Mouse (Mus musculus): ENCODE measurements around the gene Slc22a2.
A peak's percentile ranks its signal among the peaks of the same experiment; 100 is the strongest.
"Not testable (repeated sequence)": the region's sequence is repeated elsewhere in the genome, so short reads cannot be mapped to it uniquely, and the experiment has no call there.

Gene Slc22a2

GRCm38 (mm10) chr17:12583991-12584390 lies at the start of gene Slc22a2:
Slc22a2 (plus strand) TSS chr17:12584132.
- DNase-seq = no peak

DNA sequence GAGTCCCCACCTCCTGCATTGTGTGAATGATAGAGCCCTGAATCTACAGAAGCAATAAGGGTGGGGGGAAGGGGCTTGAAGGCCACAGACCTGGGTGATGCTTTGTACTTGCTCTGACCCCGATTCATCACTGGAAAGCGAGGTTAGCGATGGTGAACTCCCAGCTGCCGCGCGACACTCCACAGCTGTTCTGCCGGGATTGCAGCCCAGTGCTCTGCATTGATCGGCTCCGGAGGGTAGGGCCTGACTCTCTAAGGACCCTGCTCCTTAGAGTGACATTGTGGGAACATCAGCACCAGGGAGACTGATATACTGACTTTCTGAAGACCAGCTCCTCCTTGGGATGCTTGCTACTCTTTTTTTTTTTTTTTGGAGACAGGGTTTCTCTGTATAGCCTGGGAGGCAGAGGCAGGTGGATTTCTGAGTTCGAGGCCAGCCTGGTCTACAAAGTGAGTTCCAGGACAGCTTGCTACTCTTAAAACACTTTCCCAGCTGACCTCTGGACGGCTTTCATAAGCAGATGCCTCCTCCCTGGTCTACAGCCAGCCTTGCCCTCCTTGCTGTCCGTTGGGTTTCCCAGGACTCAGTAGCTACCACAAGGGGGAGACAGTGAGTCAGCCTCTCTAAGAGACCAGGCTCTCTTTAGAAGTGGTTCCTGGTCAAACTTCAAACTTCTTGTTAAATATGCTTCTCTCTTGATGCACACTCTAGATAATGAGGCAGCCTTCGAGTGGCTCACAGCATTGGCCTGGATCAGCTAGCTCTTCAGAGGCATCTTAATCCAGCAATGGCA lies 49.4 kb upstream of the Slc22a2 start:
- DNase-seq = peak; percentile 83 to 88

DNA sequence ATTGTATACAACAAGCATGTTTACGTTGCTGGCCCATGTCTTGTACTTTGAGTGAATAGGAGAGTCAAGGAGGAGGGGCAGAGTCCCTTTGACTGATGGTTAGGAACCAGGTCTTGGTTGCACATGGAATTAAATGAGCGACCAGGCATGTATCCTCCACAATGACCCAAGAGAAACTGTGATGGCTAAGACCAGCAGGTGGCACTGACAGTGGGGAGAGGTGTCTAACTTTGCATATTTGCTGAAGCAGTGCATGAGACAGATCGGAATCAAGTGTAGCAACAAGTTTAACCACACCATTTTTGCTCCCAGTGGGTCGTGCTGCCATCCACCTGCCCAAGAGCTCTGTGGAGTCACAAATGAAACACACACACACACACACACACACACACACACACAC lies 21.7 kb upstream of the Slc22a2 start:
- no peak for DNase-seq

DNA sequence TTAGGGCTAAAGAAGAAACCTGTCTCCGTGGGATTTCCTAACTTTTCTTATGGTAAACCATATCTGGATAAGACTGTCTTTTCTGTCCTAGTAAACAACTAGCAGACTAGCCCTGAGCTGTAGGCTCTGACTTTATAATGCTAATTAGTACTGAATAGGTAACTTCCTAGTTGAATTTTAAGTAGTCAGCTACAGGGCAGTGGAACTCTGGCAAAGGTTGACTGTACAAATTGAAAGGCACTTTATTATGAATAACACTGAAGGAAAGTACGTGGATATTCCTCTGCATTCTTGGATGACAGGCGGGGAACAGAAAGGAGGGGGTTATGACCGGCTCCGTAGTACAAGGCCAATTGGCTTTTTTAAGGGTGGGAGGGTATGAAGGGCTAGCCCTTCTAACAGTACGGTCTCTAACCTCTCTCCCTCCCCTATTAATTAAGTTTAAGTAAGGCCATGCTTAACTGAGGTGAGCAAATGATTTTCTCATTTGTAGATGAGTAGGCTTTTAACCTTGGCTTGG lies 19.4 kb upstream of the Slc22a2 start:
- DNase-seq = not testable (repeated sequence)

- no peak for DNase-seq
These were observed 18.5 kb upstream of the Slc22a2 start for GRCm38 (mm10) chr17:12565443-12565842.

- no peak for DNase-seq
These were observed 12.6 kb upstream of the Slc22a2 start for GRCm38 (mm10) chr17:12571316-12571715.

GRCm38 (mm10) chr17:12571924-12572463 lies 11.9 kb upstream of the Slc22a2 start:
- no peak for DNase-seq

DNA sequence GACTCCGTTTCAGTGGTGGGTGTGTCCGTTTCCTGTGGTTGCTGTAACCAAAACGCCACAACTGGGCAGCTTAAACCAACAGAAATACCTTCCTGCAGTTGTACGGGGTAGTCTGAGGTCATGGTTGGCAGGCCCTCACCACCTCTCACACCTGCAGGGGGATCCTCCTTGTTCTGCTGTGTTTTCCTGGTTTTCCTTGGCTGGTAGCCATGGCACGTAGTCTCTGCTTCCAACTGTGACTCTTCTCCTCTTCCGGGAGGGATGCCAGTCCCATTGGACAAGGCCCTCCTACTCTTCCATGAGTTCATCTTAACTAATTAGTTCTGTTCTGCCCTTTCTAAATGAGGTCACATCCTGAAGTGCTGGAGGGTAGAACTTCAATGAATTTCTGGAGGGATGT lies 8.5 kb upstream of the Slc22a2 start:
- peak; percentile 43 to 57 for DNase-seq

GRCm38 (mm10) chr17:12577096-12577495 lies 6.8 kb upstream of the Slc22a2 start:
- no peak for DNase-seq

DNA sequence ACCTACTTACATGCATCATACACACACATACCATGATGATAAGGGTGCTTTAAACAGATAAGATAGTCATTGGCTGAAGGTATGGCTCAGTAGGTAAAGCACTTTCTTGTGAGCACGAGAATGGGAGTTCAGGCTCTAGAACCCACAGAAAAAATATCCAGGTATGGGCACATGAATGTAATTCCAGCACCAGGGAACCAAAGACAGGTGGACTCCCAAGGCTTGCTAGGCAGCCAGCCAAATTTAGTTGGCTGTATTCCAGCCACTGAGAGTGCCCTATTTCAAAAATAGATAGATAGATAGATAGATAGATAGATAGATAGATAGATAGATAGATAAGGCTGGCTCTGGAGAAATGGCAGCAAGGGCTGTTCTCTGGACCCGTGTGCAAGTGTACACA lies 1.4 kb downstream of the Slc22a2 start:
- peak; percentile 48 to 50 for DNase-seq

DNA sequence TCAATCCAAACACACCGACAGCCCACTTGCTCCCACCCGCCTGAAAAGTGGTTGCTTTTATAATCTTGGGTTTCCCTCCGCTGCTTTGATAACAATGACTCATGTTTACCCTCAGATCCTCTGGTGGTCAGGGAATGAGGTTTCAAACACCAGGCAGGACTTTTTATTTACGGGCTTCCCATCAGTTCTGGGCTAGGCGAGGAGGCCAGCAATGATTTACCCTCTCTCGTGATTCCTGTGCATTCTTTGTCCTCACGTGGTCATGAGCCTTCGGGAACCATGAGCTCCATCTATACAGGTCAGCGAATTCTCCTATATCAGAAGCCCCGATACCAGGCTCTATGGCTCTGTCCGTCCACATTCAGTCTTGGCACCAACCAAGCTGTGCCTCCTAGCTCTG lies 3.0 kb downstream of the Slc22a2 start:
- DNase-seq = no peak

DNA sequence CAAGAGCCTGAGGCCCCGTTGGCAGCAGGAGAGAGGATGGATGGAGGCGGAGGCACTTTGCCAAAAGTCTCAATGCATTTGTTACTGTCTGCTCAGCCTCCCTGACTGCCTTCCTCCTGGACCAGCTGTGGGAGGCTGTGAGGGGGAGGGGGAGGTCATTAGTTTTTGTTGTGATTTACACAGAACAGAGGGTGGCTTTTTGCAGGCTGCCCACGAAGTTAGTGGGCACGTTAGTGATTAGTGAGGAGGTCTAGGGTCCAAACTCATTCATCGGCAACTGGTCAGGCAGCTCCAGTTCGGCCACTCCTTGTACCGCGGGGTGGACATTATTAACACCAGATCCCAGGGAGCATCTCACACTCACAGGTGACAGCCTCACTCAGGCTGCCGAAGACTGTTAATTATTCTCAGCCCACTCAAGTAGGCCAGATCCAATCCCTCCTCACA lies 4.9 kb downstream of the Slc22a2 start:
- peak; percentile 58 to 67 for DNase-seq

DNA sequence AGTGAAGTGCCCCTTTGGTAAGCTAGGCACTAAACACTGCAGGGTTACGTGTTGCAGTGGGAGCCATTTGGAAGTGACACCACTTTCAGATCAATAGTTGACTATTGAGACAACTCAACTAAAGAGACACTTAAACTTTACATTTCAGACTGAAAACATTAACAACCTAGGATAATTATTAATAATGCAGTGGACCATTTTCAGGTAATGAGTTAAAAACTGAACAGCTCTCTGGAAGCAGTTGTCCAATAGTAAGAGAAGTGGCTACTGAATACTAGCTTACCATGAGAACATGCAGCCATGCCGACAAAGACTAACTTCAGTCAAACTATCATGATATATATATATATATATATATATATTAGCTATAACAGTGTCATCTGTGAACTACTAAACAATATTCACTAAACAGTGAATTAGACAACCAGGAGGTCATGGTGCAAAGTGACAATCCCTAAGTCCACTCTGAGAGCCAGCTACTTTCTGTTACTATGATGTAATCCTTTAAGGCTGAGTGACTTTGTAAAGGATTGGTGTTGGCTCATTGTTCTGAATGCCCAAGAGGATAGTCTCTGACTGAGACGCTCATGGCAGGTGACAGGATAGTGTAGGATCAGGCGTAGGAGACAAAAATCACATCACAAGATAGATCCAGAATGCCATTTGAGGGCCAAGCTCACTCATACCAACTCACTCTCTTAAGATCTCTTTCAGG lies 7.1 kb downstream of the Slc22a2 start:
- DNase-seq = no peak

DNA sequence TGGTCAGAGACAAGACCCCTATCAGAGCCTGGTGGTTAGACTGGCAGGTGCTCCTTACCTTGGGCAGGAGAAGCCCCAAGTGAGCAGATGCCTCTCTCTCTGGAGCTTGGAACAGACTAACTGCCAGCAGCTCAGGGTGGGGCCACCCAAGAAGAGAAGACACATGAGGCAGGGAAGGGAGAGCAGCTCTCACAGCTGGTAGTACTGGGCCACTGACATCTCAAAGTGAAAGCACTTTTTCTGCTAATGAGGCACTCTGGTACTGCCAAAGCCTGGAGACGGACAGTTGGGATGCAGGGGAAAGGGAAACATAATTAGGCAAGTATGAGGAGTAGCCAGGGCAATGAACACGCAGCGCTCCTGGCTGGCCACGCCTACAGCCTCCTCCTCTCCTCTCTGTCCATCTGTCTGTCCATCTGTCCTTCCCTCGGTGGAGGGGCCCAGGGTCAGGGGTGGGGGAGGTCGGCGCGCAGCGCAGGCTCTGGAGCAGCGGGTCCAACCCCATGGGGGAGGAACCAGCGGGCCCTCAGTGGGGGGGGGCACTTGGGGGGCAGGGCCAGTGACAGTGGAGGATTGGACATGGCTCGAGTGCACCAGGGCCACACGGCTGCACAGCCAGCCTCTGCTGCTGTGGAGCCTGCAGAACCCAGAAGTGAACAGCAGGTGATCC lies 12.0 kb downstream of the Slc22a2 start:
- peak; percentile 64 to 69 for DNase-seq

- no peak for DNase-seq
These were observed 22.7 kb downstream of the Slc22a2 start for GRCm38 (mm10) chr17:12606634-12607033.

GRCm38 (mm10) chr17:12607202-12607601 lies 23.3 kb downstream of the Slc22a2 start:
- no peak for DNase-seq

DNA sequence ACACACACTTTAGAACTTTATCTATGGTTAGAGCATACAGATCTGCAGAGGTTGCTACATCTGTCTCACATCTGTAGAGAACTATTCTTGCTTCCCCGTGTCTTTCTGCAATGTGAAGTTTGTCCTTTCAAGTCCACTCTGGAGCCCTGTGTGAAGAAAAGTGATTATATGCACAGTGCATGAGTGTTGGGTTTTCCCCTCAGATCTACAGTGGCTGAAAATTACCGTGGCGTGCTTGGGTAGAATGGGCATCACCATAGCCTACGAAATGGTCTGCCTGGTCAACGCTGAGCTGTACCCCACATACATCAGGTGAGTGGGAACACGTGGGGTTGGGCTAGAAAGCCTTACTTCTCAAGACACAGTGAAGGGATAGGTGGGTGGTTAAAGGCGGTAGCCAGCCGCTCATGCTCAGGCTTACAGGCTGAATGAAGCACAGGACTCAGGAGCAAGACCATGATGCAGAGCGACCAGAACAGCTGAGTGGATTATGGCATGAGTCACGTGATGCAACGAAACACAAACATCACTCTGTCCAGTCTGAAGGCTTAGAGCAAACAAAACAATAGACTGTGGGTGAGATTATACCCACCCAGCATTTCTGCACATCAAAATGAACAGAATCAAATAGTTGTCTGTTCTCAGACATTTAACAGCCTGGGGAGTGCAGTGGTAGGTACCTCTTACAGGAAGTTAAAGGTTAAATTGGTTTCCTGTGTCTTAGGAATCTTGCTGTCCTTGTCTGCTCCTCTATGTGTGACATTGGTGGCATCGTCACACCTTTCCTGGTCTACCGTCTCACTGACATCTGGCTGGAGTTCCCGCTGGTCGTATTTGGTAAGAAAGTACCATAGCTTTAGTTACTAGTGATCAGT lies 30.8 kb downstream of the Slc22a2 start:
- no peak for DNase-seq

GRCm38 (mm10) chr17:12615429-12615828 lies 31.5 kb downstream of the Slc22a2 start:
- DNase-seq = no peak

DNA sequence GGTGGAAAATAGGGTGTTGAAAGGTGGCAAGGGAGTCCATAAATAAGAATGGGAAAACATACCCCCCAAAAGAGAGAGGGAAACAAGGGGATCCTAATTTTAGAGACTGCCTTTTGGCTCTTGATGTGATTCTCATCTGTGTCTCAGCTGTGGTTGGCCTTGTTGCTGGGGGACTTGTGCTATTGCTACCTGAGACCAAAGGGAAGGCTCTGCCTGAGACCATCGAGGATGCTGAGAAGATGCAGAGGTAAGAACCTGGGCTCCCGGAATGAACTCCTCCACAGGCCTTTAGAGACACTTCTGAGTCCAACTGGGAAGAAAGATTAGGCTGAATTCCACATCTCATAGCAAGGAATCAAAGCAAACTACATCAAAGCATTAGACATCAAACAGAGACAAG lies 35.7 kb downstream of the Slc22a2 start:
- no peak for DNase-seq

DNA sequence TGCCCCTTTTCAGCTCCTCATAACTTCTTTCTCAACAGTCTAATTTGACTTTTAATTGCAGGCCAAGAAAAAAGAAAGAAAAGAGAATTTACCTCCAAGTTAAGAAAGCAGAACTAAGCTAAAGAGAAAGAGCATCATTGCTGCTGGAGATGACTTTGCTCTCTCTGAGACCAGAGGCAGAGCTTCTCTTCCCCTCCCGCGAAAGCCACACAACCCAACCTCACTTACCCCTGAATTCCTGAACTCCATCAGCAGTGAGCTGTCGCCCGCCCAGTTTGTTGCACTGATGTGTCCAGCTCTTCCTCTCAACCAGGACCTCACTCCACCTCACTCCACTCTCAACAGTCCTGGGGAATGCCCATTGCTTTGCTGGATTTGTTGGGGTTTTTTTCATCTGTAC lies 44.1 kb downstream of the Slc22a2 start:
- DNase-seq = no peak

DNA sequence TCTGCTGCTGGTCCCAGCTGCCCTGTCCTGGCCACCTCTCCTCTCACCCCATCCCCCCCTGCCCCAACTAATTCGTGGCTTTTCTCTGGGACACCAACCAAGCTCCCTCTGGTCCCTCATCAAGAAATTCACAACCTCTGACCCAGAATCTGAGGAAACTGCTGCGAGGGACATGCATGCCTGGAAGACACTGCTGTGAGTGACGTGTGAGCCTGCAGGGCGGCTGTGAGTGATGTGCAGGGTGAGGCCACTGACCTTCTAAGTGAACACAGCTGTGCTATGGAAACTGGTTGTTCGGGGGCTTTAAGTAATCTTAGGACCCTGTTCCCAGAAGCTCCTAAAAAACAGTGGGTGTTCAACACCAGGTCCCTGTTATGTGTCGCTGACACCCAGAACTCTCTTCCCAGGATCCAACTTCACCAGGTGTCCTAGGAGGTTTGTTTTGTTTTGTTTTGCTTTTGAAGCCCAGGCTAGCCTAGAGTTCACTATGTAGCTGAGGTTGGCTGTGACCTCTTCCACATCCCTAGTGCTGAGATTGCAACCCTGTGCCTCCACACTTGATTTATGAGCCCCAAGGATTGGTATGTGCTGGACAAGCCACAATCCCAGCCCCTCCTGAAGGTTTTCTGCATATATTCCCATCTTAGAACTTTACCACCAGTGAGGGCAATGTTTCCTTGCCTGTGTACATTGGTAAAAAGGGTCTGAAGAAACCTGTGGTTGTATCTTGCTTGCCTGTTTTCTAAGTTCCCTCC lies 47.2 kb downstream of the Slc22a2 start:
- DNase-seq = no peak
